Mouse (Mus musculus): ENCODE results near the gene Klhdc2. TPM values are rescaled to one million over a fixed set of nuclear protein-coding genes. Genes with fewer than 3 reads are reported as not detected.

Klhdc2 gene
- total RNA-seq, 2 experiments from 2014 or later: 126 to 147 TPM

- intact Hi-C loops (cut with DNase I): no loop called here
- no peak for TF ChIP-seq CTCF (IDR thresholded peaks at IDR 0.05)
- DNase-seq (ENCODE audit: extremely low spot score in 1 of 2, low spot score in 2 of 2): no peak
- no peak overlapping the region for H3K27ac ChIP-seq
- H3K4me3 ChIP-seq: no peak overlapping the region
Observed at GRCm38 (mm10) chr12:69283146-69283545, 13.3 kb upstream of the Klhdc2 start.

- Histone ChIP-seq H3K4me3 (no peak overlapping the region), H3K27ac (no peak overlapping the region)
- intact Hi-C loops (cut with DNase I): no loop called here
- DNase-seq (ENCODE audit: extremely low spot score in 1 of 2, low spot score in 2 of 2): no peak
- TF ChIP-seq CTCF (IDR thresholded peaks at IDR 0.05): no peak
Observed at GRCm38 (mm10) chr12:69287535-69287934, 8.9 kb upstream of the Klhdc2 start.

GRCm38 (mm10) chr12:69288699-69289098 is 7.8 kb upstream of the Klhdc2 start:
- no peak overlapping the region for H3K27ac ChIP-seq
- intact Hi-C loops (cut with DNase I): no loop called here
- H3K4me3 ChIP-seq: no peak overlapping the region
- no peak for DNase-seq (ENCODE audit: extremely low spot score in 1 of 2, low spot score in 2 of 2)
- TF ChIP-seq CTCF (IDR thresholded peaks at IDR 0.05): no peak

DNA sequence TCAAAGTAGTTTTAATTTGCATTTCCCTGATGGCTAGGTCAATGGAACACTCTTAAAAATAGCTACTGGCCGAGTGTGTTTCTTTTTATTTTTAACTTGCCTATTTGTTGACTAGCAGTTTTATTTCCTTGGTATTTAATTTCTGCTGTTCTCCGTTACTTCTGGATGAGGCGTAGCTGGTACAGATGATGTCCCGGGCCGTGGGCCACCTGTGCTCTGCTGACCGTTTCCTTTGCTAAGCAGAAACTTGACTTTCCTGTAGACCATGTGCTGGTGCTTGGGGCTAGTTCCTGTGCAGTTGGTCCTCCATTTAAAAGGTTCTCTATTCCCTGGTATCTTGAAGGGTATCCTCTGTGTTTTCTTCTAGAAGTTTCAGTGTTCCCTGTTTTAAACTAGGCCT is 4.1 kb upstream of the Klhdc2 start:
- intact Hi-C loops (cut with DNase I): no loop called here
- H3K27ac ChIP-seq: no peak overlapping the region
- H3K4me3 ChIP-seq: no peak overlapping the region
- TF ChIP-seq CTCF (IDR thresholded peaks at IDR 0.05): no peak
- DNase-seq (ENCODE audit: extremely low spot score in 1 of 2, low spot score in 2 of 2): no peak

DNA sequence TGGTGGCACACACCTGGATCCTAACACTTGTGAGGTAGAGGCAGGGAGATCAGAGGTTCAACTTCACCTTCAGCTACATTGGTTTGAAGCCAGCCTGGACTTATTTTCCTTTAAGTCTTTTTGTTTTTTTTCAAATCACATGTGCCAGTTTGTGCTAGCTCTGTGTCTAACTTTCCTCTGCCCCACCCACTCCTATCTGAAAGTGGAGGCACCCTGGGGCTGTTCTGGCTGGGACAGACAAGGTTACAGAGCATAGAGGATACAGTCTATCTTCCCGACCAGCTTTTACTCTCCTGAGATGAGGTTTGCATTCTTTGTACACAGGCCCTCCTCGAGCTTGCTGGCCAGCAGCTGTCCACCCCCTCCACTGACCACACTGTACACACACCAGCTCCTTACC is 2.7 kb upstream of the Klhdc2 start:
- intact Hi-C loops (cut with DNase I): no loop called here
- DNase-seq (ENCODE audit: extremely low spot score in 1 of 2, low spot score in 2 of 2): no peak
- TF ChIP-seq CTCF (IDR thresholded peaks at IDR 0.05): no peak

DNA sequence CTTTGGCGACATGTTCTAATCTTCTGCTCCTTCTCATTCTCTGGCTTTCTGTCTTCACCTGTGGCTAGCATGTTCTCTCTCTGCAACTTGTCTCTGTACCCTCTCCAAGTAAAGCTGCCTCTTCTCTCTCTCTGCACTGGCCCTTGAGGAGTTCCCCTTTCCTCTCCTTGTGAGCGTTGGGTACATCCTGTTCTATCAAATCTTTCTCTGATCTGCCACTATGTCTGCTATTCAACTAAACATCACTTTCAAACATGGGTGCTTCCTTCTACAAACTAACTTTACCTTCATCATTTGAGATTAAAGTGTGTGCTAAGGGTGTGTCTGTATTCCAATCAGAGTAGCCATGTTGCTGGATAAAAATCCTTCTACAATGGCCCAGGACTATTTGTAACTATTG is 1.5 kb upstream of the Klhdc2 start:
- intact Hi-C loops (cut with DNase I): no loop called here
- no peak for DNase-seq (ENCODE audit: extremely low spot score in 1 of 2, low spot score in 2 of 2)
- no peak overlapping the region for H3K4me3 ChIP-seq
- no peak for TF ChIP-seq CTCF (IDR thresholded peaks at IDR 0.05)
- H3K27ac ChIP-seq: no peak overlapping the region

More for the DNA sequence above, 2.7 kb upstream of the Klhdc2 start:
- Histone ChIP-seq H3K4me3 (no peak overlapping the region), H3K27ac (no peak overlapping the region)

DNA sequence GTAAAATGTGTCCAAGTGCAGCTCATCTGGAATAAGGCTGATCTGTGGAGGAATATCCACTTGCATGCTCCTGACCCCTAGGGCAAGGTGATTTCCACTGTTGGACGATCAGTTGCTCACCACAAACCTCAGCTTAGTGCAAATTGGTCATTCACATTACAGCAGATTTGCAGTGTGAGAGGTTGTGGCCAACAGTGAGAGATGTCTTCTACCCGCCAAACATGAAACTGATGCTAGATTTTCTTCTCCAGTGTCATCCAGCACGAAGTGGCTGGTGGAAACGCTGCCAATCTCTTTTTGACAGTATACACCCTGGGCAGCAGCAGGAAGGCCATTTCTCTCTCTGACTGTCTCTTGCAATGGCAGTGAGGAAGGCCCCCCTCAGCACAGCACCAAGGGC is 830 bp upstream of the Klhdc2 start:
- no peak for TF ChIP-seq CTCF (IDR thresholded peaks at IDR 0.05)
- intact Hi-C loops (cut with DNase I): loop anchor here (2.0 kb wide), 2 partner anchors 55 to 99 kb away; partner anchors contain the start of genes Gm49383 and Klhdc1
- peak overlapping the region; percentile 97 for H3K27ac ChIP-seq
- peak overlapping the region; percentile 98 for H3K4me3 ChIP-seq
- no peak for DNase-seq (ENCODE audit: extremely low spot score in 1 of 2, low spot score in 2 of 2)

- H3K27ac ChIP-seq: peak overlapping the region; percentile 97
- intact Hi-C loops (cut with DNase I): loop anchor here (2.0 kb wide), 2 partner anchors 57 to 101 kb away; partner anchors contain the start of genes Gm49383 and Klhdc1
- peak overlapping the region; percentile 98 for H3K4me3 ChIP-seq
- no peak for TF ChIP-seq CTCF (IDR thresholded peaks at IDR 0.05)
- DNase-seq (ENCODE audit: extremely low spot score in 1 of 2, low spot score in 2 of 2): no peak
Observed at GRCm38 (mm10) chr12:69297411-69298150, 1.1 kb downstream of the Klhdc2 start.

GRCm38 (mm10) chr12:69298281-69298680 is 1.8 kb downstream of the Klhdc2 start:
- intact Hi-C loops (cut with DNase I): no loop called here
- H3K4me3 ChIP-seq: no peak overlapping the region
- TF ChIP-seq CTCF (IDR thresholded peaks at IDR 0.05): no peak; the same call in 1 of the 2 replicates

DNA sequence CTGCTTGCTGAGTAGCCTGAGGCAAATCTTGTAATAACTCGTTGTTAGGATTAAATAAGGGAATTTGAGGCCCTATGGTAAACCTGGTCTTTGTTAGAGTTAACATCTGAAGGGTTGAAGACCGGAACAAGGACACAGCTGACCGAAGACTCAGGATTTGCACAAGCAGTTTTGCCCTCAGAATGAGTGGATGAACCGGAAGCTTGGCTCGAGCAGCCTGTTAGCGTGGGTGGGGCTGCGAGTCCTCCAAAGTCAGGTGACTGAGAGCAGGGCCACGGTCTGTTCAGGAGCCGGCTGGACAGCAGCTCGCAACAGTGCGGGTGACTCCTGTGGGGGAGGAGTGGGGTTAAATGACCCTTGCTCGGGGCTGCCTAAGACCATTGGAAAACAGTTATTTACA is 2.8 kb downstream of the Klhdc2 start:
- no peak for DNase-seq (ENCODE audit: extremely low spot score in 1 of 2, low spot score in 2 of 2)
- intact Hi-C loops (cut with DNase I): no loop called here
- TF ChIP-seq CTCF (IDR thresholded peaks at IDR 0.05): no peak
- H3K4me3 ChIP-seq: no peak overlapping the region; the same call in 1 of the 2 replicates
- no peak overlapping the region for H3K27ac ChIP-seq

More at GRCm38 (mm10) chr12:69298281-69298680, 1.8 kb downstream of the Klhdc2 start:
- DNase-seq (ENCODE audit: extremely low spot score in 1 of 2, low spot score in 2 of 2): no peak
- H3K27ac ChIP-seq: no peak overlapping the region

- DNase-seq (ENCODE audit: extremely low spot score in 1 of 2, low spot score in 2 of 2): no peak
- H3K27ac ChIP-seq: no peak overlapping the region
- no peak for TF ChIP-seq CTCF (IDR thresholded peaks at IDR 0.05)
- intact Hi-C loops (cut with DNase I): no loop called here
- no peak overlapping the region for H3K4me3 ChIP-seq
Observed at GRCm38 (mm10) chr12:69299831-69300230, 3.4 kb downstream of the Klhdc2 start.

DNA sequence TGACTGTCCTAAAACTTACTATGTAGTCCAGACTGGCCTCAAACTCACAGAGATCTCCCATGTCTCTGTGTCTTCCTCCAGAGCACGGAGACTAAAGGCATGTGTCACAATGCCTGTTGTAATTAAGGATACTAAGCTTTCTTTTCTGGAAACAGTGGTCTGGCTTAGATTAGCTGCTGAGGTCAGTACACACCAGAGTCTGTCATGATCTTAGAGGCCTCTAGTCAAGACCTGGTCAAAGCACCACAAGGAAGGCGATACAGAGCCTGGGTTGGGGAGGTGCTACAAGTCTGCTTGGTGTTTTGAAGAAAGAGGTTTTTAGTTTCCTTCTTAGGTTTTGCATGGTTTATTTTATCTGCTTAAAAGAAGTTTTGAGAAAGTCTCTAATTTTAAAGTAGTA is 3.9 kb downstream of the Klhdc2 start:
- DNase-seq (ENCODE audit: extremely low spot score in 1 of 2, low spot score in 2 of 2): no peak
- Histone ChIP-seq H3K4me3 (no peak overlapping the region), H3K27ac (no peak overlapping the region)
- intact Hi-C loops (cut with DNase I): no loop called here
- TF ChIP-seq CTCF (IDR thresholded peaks at IDR 0.05): no peak

- DNase-seq (ENCODE audit: extremely low spot score in 1 of 2, low spot score in 2 of 2): no peak
- no peak for TF ChIP-seq CTCF (IDR thresholded peaks at IDR 0.05)
- intact Hi-C loops (cut with DNase I): no loop called here
- H3K27ac ChIP-seq: no peak overlapping the region
- no peak overlapping the region for H3K4me3 ChIP-seq
Observed at GRCm38 (mm10) chr12:69302171-69302570, 5.7 kb downstream of the Klhdc2 start.
